Mouse (Mus musculus): Measurements from ENCODE around the gene Itgb1. TPM values are rescaled to one million over a fixed set of nuclear protein-coding genes. Genes with fewer than 3 reads are reported as not detected.

Itgb1 gene
- polyA plus RNA-seq (2017; shearing (Covaris generic)): 10 to 100 TPM; 67.0 to 77.7 TPM

GRCm38 (mm10) chr8:128685507-128686428 is at the start of gene Itgb1:
TSS of gene Itgb1 (plus strand) at chr8:128685654.
- peak; percentile 73 for ATAC-seq

- ATAC-seq: peak; percentile 57
These were observed 42.4 kb upstream of the Itgb1 start for GRCm38 (mm10) chr8:128643104-128643503.

- peak; percentile 34 for ATAC-seq
These were observed 40.0 kb upstream of the Itgb1 start for GRCm38 (mm10) chr8:128645452-128645851.

GRCm38 (mm10) chr8:128646456-128646855 is 39.0 kb upstream of the Itgb1 start:
- no peak for ATAC-seq

- ATAC-seq: no peak
These were observed 37.4 kb upstream of the Itgb1 start for GRCm38 (mm10) chr8:128648071-128648470.

GRCm38 (mm10) chr8:128650331-128650855 is 35.1 kb upstream of the Itgb1 start:
- ATAC-seq: no peak

GRCm38 (mm10) chr8:128652399-128653109 is 32.9 kb upstream of the Itgb1 start:
- peak; percentile 44 for ATAC-seq

- peak; percentile 38 for ATAC-seq
These were observed 31.7 kb upstream of the Itgb1 start for GRCm38 (mm10) chr8:128653642-128654364.

GRCm38 (mm10) chr8:128654365-128655099 is 30.9 kb upstream of the Itgb1 start:
- ATAC-seq: peak; percentile 39

- no peak for ATAC-seq
These were observed 23.3 kb upstream of the Itgb1 start for GRCm38 (mm10) chr8:128662144-128662543.

- ATAC-seq: no peak
These were observed 22.8 kb upstream of the Itgb1 start for GRCm38 (mm10) chr8:128662696-128663095.

GRCm38 (mm10) chr8:128663106-128663505 is 22.3 kb upstream of the Itgb1 start:
- ATAC-seq: no peak

- ATAC-seq: no peak
These were observed 18.7 kb upstream of the Itgb1 start for GRCm38 (mm10) chr8:128666576-128667263.

- ATAC-seq: no peak
These were observed 13.6 kb upstream of the Itgb1 start for GRCm38 (mm10) chr8:128671813-128672212.

- no peak for ATAC-seq
These were observed 13.0 kb upstream of the Itgb1 start for GRCm38 (mm10) chr8:128672441-128672840.

GRCm38 (mm10) chr8:128672950-128673349 is 12.5 kb upstream of the Itgb1 start:
- ATAC-seq: no peak

- no peak for ATAC-seq
These were observed 9.4 kb upstream of the Itgb1 start for GRCm38 (mm10) chr8:128675848-128676629.

- ATAC-seq: no peak
These were observed 5.5 kb upstream of the Itgb1 start for GRCm38 (mm10) chr8:128679909-128680308.

- no peak for ATAC-seq
These were observed 4.7 kb upstream of the Itgb1 start for GRCm38 (mm10) chr8:128680548-128681325.

GRCm38 (mm10) chr8:128681970-128682369 is 3.5 kb upstream of the Itgb1 start:
- no peak for ATAC-seq
